Mouse (Mus musculus) kidney, adult 8-10 months (tissue): Measurements from ENCODE around the gene Myo7a.

Source experiments
- DNase-seq, 2 experiments: peaks; one replicate each; pipeline ENCODE4 v3.0.0; 2022

The Myo7a gene

GRCm38 (mm10) chr7:98142247-98142646 lies 22.9 kb upstream of the Myo7a start:
- no peak for DNase-seq

- peak; percentile 78 to 87 for DNase-seq
These were observed 21.9 kb upstream of the Myo7a start for GRCm38 (mm10) chr7:98141206-98141605.

- DNase-seq, result no peak
These were observed 21.3 kb upstream of the Myo7a start for GRCm38 (mm10) chr7:98140597-98140996.

- DNase-seq, result no peak
These were observed 19.9 kb upstream of the Myo7a start for GRCm38 (mm10) chr7:98139216-98139615.

- no peak for DNase-seq
These were observed 18.7 kb upstream of the Myo7a start for GRCm38 (mm10) chr7:98137995-98138394.

- DNase-seq, result no peak
These were observed 18.3 kb upstream of the Myo7a start for GRCm38 (mm10) chr7:98137583-98137982.

GRCm38 (mm10) chr7:98131751-98132150 lies 12.4 kb upstream of the Myo7a start:
- DNase-seq, result no peak

- peak in 1 of 2 experiments; percentile 52 for DNase-seq
These were observed 6.1 kb upstream of the Myo7a start for GRCm38 (mm10) chr7:98125473-98125872.

- no peak for DNase-seq
These were observed 5.4 kb upstream of the Myo7a start for GRCm38 (mm10) chr7:98124701-98125100.

GRCm38 (mm10) chr7:98121673-98122072 lies 2.3 kb upstream of the Myo7a start:
- DNase-seq, result no peak

GRCm38 (mm10) chr7:98121241-98121640 lies 1.9 kb upstream of the Myo7a start:
- no peak for DNase-seq

GRCm38 (mm10) chr7:98120325-98120724 lies 1.0 kb upstream of the Myo7a start:
- DNase-seq, result peak; percentile 67 to 75

GRCm38 (mm10) chr7:98119961-98120232 lies 573 bp upstream of the Myo7a start:
- no peak for DNase-seq

- peak; percentile 95 to 96 for DNase-seq
These were observed 2.2 kb downstream of the Myo7a start for GRCm38 (mm10) chr7:98117012-98117660.

GRCm38 (mm10) chr7:98114656-98115055 lies 4.7 kb downstream of the Myo7a start:
- DNase-seq, result no peak

GRCm38 (mm10) chr7:98111233-98111632 lies 8.1 kb downstream of the Myo7a start:
- no peak for DNase-seq

- no peak for DNase-seq
These were observed 9.6 kb downstream of the Myo7a start for GRCm38 (mm10) chr7:98109771-98110170.

GRCm38 (mm10) chr7:98108636-98109430 lies 10.5 kb downstream of the Myo7a start:
- no peak for DNase-seq

- peak; percentile 43 to 52 for DNase-seq
These were observed 13.1 kb downstream of the Myo7a start for GRCm38 (mm10) chr7:98106272-98106671.

- peak; percentile 79 to 85 for DNase-seq
These were observed 14.6 kb downstream of the Myo7a start for GRCm38 (mm10) chr7:98104481-98105435.

GRCm38 (mm10) chr7:98103942-98104292 lies 15.4 kb downstream of the Myo7a start:
- no peak for DNase-seq

- DNase-seq, result peak; percentile 72 to 89
These were observed 16.1 kb downstream of the Myo7a start for GRCm38 (mm10) chr7:98103002-98103941.
